Mouse (Mus musculus): ENCODE results near the gene Panx1.

Panx1 gene

GRCm38 (mm10) chr9:14970805-14971525, 74.3 kb downstream of the Panx1 start:
- no peak for DNase-seq (ENCODE audit: low spot score)

- DNase-seq (ENCODE audit: low spot score), result no peak
Measured at GRCm38 (mm10) chr9:14970211-14970610, 75.1 kb downstream of the Panx1 start.

- no peak for DNase-seq (ENCODE audit: low spot score)
Measured at GRCm38 (mm10) chr9:14967598-14967997, 77.7 kb downstream of the Panx1 start.

GRCm38 (mm10) chr9:14966787-14967186, 78.5 kb downstream of the Panx1 start:
- DNase-seq (ENCODE audit: low spot score), result no peak

GRCm38 (mm10) chr9:14965368-14965767, 79.9 kb downstream of the Panx1 start:
- DNase-seq (ENCODE audit: low spot score), result no peak

DNA sequence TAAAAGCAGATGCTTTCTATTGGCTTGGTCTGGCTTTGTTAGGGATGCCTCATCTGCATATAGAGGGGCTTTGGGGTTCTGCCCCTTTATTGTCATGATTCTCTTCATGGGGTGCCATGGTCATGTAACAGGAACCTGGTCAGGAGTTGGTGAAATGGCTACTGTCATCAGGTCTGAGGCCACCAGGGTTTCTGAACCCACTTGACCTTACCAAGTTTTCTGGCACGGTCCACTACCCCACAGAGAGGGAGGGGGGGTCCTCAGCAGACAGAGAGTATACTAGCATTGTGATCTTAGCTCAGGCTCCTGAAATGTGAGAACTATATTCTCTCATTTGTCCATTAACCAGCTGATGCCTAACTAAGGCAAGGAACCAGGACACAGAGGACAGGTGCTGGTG, 82.5 kb downstream of the Panx1 start:
- no peak for DNase-seq (ENCODE audit: low spot score)

GRCm38 (mm10) chr9:14954659-14955058, 90.6 kb downstream of the Panx1 start:
- DNase-seq (ENCODE audit: low spot score), result no peak
